Comparison of ENCODE assay signal across 20 mouse cellular contexts in genomic region chr8:41561995-41562394, GRCm38 (mm10).
A peak's percentile ranks its signal among the peaks of the same experiment; 100 is the strongest.
DNase-seq lines count a peak whose midpoint lies in the region; ATAC-seq lines count a peak whose summit lies in the region.
"Had no signal": no experiment of that assay in that cellular context is flagged by ENCODE, and none has a peak within 500 bp of the region (broad histone marks: within the 10 kb centered on the region; RNA-seq: fewer than 3 reads in every experiment).

No protein-coding gene starts in this region.

- H3K4me3 ChIP-seq in limb, embryonic 11.5 days (ENCODE audit: low read depth, low read length) = no peak overlapping the region
- H3K4me3 ChIP-seq: erythroblast, embryonic 14.5 days; forebrain, embryonic 15.5 days; hindbrain, embryonic 12.5 days; liver, embryonic 15.5 days; midbrain, embryonic 15.5 days had no signal

- no peak overlapping the region for H3K27ac ChIP-seq in limb, embryonic 11.5 days (replicated peaks; ENCODE audit: low read depth, low read length)
- H3K27ac ChIP-seq: forebrain, embryonic 15.5 days; hindbrain, embryonic 12.5 days; liver, embryonic 15.5 days; midbrain, embryonic 15.5 days had no signal

- H3K27me3 ChIP-seq in limb, embryonic 11.5 days (ENCODE audit: control insufficient read depth, insufficient read depth, low read length) = no peaks in the 10 kb centered on the region
- H3K27me3 ChIP-seq: forebrain, embryonic 15.5 days; hindbrain, embryonic 12.5 days; liver, embryonic 15.5 days; midbrain, embryonic 15.5 days had no signal

- H3K36me3 ChIP-seq in limb, embryonic 11.5 days (ENCODE audit: control insufficient read depth, insufficient read depth, low read length) = no peaks in the 10 kb centered on the region
- H3K36me3 ChIP-seq: forebrain, embryonic 15.5 days; G1E; hindbrain, embryonic 12.5 days; liver, embryonic 15.5 days; midbrain, embryonic 15.5 days had no signal

- intact Hi-C loops in heart, postnatal 25 days (cut with DNase I) = no loop called here

- H3K9ac ChIP-seq in limb, embryonic 11.5 days (ENCODE audit: low read length) = no peak overlapping the region
- H3K9ac ChIP-seq: forebrain, embryonic 15.5 days; hindbrain, embryonic 12.5 days; liver, embryonic 15.5 days; midbrain, embryonic 15.5 days had no signal

- no peaks in the 10 kb centered on the region for H3K9me3 ChIP-seq in limb, embryonic 11.5 days (ENCODE audit: control insufficient read depth, low read length)
- H3K9me3 ChIP-seq: forebrain, embryonic 15.5 days; G1E; hindbrain, embryonic 12.5 days; liver, embryonic 15.5 days; midbrain, embryonic 15.5 days had no signal

- peaks cover 3% of the 10 kb centered on the region; the same call in 1 of the 2 replicates for H3K4me1 ChIP-seq in limb, embryonic 11.5 days (ENCODE audit: control insufficient read depth, insufficient read depth, low read length)
- H3K4me1 ChIP-seq: forebrain, embryonic 15.5 days; hindbrain, embryonic 12.5 days; liver, embryonic 15.5 days; midbrain, embryonic 15.5 days had no signal

- peak; percentile 9; the same call in 1 of the 2 replicates for ATAC-seq in limb, embryonic 11.5 days (ENCODE audit: insufficient number of reproducible peaks, low FRiP score, low TSS enrichment, low read depth)
- ATAC-seq in megakaryocyte progenitor cell, adult 5-6 weeks (replicated peaks; ENCODE audit: poor library complexity) = no peak
- ATAC-seq: CD4-positive, CD25-positive, alpha-beta regulatory T cell, adult 4 months; forebrain, embryonic 15.5 days; inflammation-experienced regulatory T-cells, adult 6 months; lung, postnatal 0 days; midbrain, embryonic 15.5 days had no signal

- DNase-seq in cerebellum, postnatal 10 days = peak; percentile 31 to 47
- no peak for DNase-seq in cerebellum, adult 11-12 months
- peak; percentile 3 to 7 for DNase-seq in heart, adult 18-20 months
- DNase-seq in heart, postnatal 25 days (ENCODE audit: low spot score) = no peak
- peak; percentile 3 for DNase-seq in NIH3T3 (ENCODE audit: low read depth)
- peak; percentile 36 for DNase-seq in limb, embryonic 11.5 days (ENCODE audit: low spot score)
- no peak for DNase-seq in urinary bladder, postnatal 14 days (ENCODE audit: low spot score)
- DNase-seq: cerebellum, postnatal 36 days; left cerebral cortex, postnatal 4 days; thymus, postnatal 14 days had no signal

- 68% methylated on average over 14 of the region's 14 CpGs for whole genome bisulfite sequencing in limb, embryonic 11.5 days

- H3K4me2 ChIP-seq in limb, embryonic 11.5 days (ENCODE audit: low read depth, severe bottlenecking) = no peak overlapping the region
- H3K4me2 ChIP-seq: forebrain, embryonic 15.5 days; hindbrain, embryonic 12.5 days; liver, embryonic 15.5 days; midbrain, embryonic 15.5 days had no signal

Comparison
In these comparisons a context has a peak if more than half of its experiments do, and no peak if none do; other contexts are left out.
1. DNase-seq: peak in cerebellum, postnatal 10 days (2 of 2), heart, adult 18-20 months (2 of 2), NIH3T3 (single experiment) and limb, embryonic 11.5 days (single experiment); none in cerebellum, adult 11-12 months (single experiment), heart, postnatal 25 days (single experiment) and urinary bladder, postnatal 14 days (single experiment).